Mouse (Mus musculus): Measurements from ENCODE around the gene Atg10. TPM values are rescaled to one million over a fixed set of nuclear protein-coding genes. Genes with fewer than 3 reads are reported as not detected.
A peak's percentile ranks its signal among the peaks of the same experiment; 100 is the strongest.

The Atg10 gene
- polyA plus RNA-seq, 1 experiment = 11.1 TPM

DNA sequence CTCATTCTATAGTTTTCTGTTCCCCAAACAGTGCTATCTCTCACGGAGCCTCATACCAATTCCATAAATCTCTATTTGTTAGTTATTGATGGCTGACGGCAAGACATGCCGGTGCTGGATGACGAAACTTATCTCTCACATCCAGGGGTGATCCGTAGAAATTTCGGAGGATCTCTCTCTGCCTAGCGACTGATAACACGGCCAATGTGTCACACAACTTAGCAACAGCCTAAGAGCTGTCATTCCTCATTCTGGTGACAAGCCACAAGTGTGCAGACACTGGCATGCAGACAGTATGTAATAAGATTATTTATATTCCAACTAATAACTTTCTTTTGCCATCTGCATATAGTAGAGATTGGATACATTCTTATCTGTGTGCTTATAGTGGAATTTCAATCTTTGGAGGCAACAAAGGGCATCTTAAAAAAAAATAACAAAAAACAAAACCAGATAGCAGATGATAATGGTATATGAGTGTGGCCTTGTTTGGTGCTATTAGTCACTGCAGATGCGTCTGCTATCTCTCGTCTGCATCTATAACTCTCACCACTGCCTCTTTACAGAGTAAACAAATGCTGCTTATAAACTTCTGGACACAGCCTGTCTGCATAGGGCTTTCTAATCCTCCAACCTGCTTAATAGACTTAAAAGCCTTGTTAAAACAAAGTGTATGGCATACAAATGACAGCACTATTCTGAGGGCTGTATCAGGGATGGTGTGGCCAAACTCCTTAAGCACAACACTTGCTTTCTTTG, 253.3 kb downstream of the Atg10 start:
- no peaks in the 10 kb centered on the region for H3K4me1 ChIP-seq (ENCODE audit: control insufficient read depth, insufficient read depth, low read length)
- no peak overlapping the region for H3K27ac ChIP-seq (ENCODE audit: insufficient read depth, low read length)
- no peaks in the 10 kb centered on the region for H3K27me3 ChIP-seq (ENCODE audit: control insufficient read depth, insufficient read depth, low read length)
- H3K4me3 ChIP-seq (replicated peaks; ENCODE audit: insufficient read depth, low read depth, low read length) = no peak overlapping the region
- no peak for DNase-seq
- 77% methylated on average over 10 of the region's 10 CpGs for WGBS
- no peak for TF ChIP-seq CTCF (IDR thresholded peaks at IDR 0.05; ENCODE audit: borderline replicate concordance, insufficient read depth, low read depth, low read length)

DNA sequence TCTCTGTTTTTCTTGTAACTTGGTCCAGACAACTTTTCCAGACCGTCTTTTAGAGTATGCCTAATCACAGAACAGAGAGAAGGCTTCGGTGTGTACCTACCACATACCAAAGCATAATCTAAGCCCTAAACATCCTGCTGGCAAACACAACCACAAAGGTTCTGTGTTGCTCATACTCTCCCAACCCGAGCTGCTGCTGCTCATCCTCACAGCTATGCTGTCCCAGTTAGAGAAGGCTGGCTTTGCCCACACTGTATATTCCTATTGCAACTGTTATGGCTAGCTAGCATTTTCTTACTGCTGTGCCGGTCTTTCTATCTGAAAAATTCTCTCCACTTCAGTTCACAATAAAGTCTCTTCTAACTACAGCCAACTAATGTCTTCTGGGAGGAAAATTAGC, 254.8 kb downstream of the Atg10 start:
- Histone ChIP-seq H3K4me3 (replicated peaks; ENCODE audit: insufficient read depth, low read depth, low read length) (no peak overlapping the region), H3K27ac (ENCODE audit: insufficient read depth, low read length) (no peak overlapping the region), H3K27me3 (ENCODE audit: control insufficient read depth, insufficient read depth, low read length) (no peaks in the 10 kb centered on the region), H3K4me1 (ENCODE audit: control insufficient read depth, insufficient read depth, low read length) (no peaks in the 10 kb centered on the region)
- 72% methylated on average over 4 of the region's 4 CpGs for WGBS
- no peak for TF ChIP-seq CTCF (IDR thresholded peaks at IDR 0.05; ENCODE audit: borderline replicate concordance, insufficient read depth, low read depth, low read length)
- no peak for DNase-seq

- peak; percentile 72 to 79 for DNase-seq
- Histone ChIP-seq H3K4me3 (replicated peaks; ENCODE audit: insufficient read depth, low read depth, low read length) (no peak overlapping the region), H3K27ac (ENCODE audit: insufficient read depth, low read length) (no peak overlapping the region), H3K27me3 (ENCODE audit: control insufficient read depth, insufficient read depth, low read length) (no peaks in the 10 kb centered on the region), H3K4me1 (ENCODE audit: control insufficient read depth, insufficient read depth, low read length) (no peaks in the 10 kb centered on the region)
- TF ChIP-seq CTCF (IDR thresholded peaks at IDR 0.05; ENCODE audit: borderline replicate concordance, insufficient read depth, low read depth, low read length) (peak; percentile 88), POLR2A (IDR thresholded peaks at IDR 0.05; ENCODE audit: borderline replicate concordance, insufficient read depth, low read length) (no peak)
- WGBS = 9% methylated on average over 4 of the region's 4 CpGs
Observed at GRCm38 (mm10) chr13:90967422-90967821, 256.3 kb downstream of the Atg10 start.

- 89% methylated on average over 8 of the region's 8 CpGs for WGBS
- no peak overlapping the region for H3K4me3 ChIP-seq (replicated peaks; ENCODE audit: insufficient read depth, low read depth, low read length)
- DNase-seq = no peak
- H3K4me1 ChIP-seq (ENCODE audit: control insufficient read depth, insufficient read depth, low read length) = no peaks in the 10 kb centered on the region
- H3K27ac ChIP-seq (ENCODE audit: insufficient read depth, low read length) = no peak overlapping the region
- no peak for TF ChIP-seq POLR2A (IDR thresholded peaks at IDR 0.05; ENCODE audit: borderline replicate concordance, insufficient read depth, low read length)
- TF ChIP-seq CTCF (IDR thresholded peaks at IDR 0.05; ENCODE audit: borderline replicate concordance, insufficient read depth, low read depth, low read length) = no peak
- no peaks in the 10 kb centered on the region for H3K27me3 ChIP-seq (ENCODE audit: control insufficient read depth, insufficient read depth, low read length)
Observed at GRCm38 (mm10) chr13:90965996-90966395, 257.8 kb downstream of the Atg10 start.

GRCm38 (mm10) chr13:90964511-90964910, 259.3 kb downstream of the Atg10 start:
- Histone ChIP-seq H3K27ac (ENCODE audit: insufficient read depth, low read length) (no peak overlapping the region), H3K4me1 (ENCODE audit: control insufficient read depth, insufficient read depth, low read length) (no peaks in the 10 kb centered on the region), H3K27me3 (ENCODE audit: control insufficient read depth, insufficient read depth, low read length) (no peaks in the 10 kb centered on the region), H3K4me3 (replicated peaks; ENCODE audit: insufficient read depth, low read depth, low read length) (no peak overlapping the region)
- WGBS = 34% methylated on average over 4 of the region's 4 CpGs
- TF ChIP-seq CTCF (IDR thresholded peaks at IDR 0.05; ENCODE audit: borderline replicate concordance, insufficient read depth, low read depth, low read length) (no peak), POLR2A (IDR thresholded peaks at IDR 0.05; ENCODE audit: borderline replicate concordance, insufficient read depth, low read length) (no peak)
- DNase-seq = no peak

DNA sequence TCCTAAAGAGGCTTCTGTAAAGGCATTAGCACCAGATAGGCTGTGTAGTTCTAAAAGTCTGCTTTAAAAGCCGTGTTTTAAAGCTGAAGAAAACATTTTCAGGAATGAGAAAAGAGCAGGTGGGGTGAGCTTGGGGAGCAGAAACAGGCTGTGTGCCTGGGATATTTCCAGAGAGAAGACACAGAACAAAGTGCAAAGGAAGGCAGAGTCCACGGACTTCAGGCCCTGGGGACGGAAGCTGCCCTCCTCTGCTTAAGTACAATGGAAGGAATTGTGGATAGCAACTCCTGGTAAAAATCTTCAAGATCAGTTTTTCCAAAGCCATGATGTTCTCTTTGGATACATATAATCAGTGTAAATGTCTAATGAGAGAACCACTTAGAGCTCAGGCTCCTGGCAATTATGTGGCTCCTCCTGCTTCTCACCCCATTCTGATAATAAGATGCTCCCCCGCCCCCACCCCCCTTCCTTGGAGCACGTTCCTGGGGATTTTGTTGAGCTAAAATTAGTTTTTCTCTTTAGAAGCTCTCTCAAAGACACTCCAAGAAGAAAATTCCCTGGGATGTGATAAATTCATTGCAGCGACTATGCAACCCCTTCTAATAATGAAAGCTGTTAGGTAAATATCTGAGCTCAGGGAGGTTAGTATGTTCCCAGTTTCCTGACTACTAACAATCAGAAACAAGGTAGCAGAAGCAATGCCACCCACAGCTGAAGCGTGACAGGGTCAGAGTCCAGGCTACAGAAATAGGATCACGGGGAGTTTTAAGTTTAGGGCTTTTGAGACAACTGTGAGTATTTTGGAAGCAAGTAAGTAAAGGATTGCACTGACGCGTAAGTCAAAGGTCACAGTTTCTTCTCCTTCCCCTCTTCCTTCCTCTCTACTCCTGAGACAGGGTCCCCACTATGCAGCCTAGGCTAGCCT, 260.7 kb downstream of the Atg10 start:
- H3K27me3 ChIP-seq (ENCODE audit: control insufficient read depth, insufficient read depth, low read length) = no peaks in the 10 kb centered on the region
- TF ChIP-seq POLR2A (IDR thresholded peaks at IDR 0.05; ENCODE audit: borderline replicate concordance, insufficient read depth, low read length) = no peak
- TF ChIP-seq CTCF (IDR thresholded peaks at IDR 0.05; ENCODE audit: borderline replicate concordance, insufficient read depth, low read depth, low read length) = no peak
- 78% methylated on average over 10 of the region's 10 CpGs for WGBS
- DNase-seq = no peak
- no peaks in the 10 kb centered on the region for H3K4me1 ChIP-seq (ENCODE audit: control insufficient read depth, insufficient read depth, low read length)
- no peak overlapping the region for H3K4me3 ChIP-seq (replicated peaks; ENCODE audit: insufficient read depth, low read depth, low read length)
- no peak overlapping the region for H3K27ac ChIP-seq (ENCODE audit: insufficient read depth, low read length)

DNA sequence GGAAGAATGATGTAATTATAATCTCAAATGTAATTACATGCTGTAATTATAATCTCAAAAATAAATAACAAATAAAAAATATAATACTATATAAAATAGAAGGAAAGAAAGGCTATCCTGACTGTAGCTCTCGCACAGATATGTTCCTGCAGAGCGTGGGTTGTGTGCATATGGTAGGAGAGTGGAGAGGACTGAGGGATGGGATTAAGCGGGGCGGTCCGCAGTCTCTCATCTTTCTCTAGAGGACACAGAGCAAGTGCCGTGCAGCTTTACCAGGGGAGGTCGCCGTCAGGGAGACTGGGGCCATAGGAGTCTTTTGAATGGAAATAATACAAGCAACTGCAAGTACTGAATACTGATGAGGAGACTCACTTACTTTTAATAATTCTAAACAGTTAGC, 263.2 kb downstream of the Atg10 start:
- Histone ChIP-seq H3K4me1 (ENCODE audit: control insufficient read depth, insufficient read depth, low read length) (no peaks in the 10 kb centered on the region), H3K27ac (ENCODE audit: insufficient read depth, low read length) (no peak overlapping the region), H3K4me3 (replicated peaks; ENCODE audit: insufficient read depth, low read depth, low read length) (no peak overlapping the region), H3K27me3 (ENCODE audit: control insufficient read depth, insufficient read depth, low read length) (no peaks in the 10 kb centered on the region)
- WGBS = 54% methylated on average over 8 of the region's 8 CpGs
- TF ChIP-seq POLR2A (IDR thresholded peaks at IDR 0.05; ENCODE audit: borderline replicate concordance, insufficient read depth, low read length) (no peak), CTCF (IDR thresholded peaks at IDR 0.05; ENCODE audit: borderline replicate concordance, insufficient read depth, low read depth, low read length) (no peak)
- DNase-seq = no peak

- 17% methylated on average over 2 of the region's 2 CpGs for WGBS
- Histone ChIP-seq H3K4me3 (replicated peaks; ENCODE audit: insufficient read depth, low read depth, low read length) (no peak overlapping the region), H3K27me3 (ENCODE audit: control insufficient read depth, insufficient read depth, low read length) (no peaks in the 10 kb centered on the region), H3K27ac (ENCODE audit: insufficient read depth, low read length) (no peak overlapping the region), H3K4me1 (ENCODE audit: control insufficient read depth, insufficient read depth, low read length) (no peaks in the 10 kb centered on the region)
- no peak for DNase-seq
- TF ChIP-seq CTCF (IDR thresholded peaks at IDR 0.05; ENCODE audit: borderline replicate concordance, insufficient read depth, low read depth, low read length) (no peak), POLR2A (IDR thresholded peaks at IDR 0.05; ENCODE audit: borderline replicate concordance, insufficient read depth, low read length) (no peak)
Observed at GRCm38 (mm10) chr13:90958894-90959293, 264.9 kb downstream of the Atg10 start.

All from cerebellum, adult 2 months (tissue).